Mouse (Mus musculus) frontal cortex, postnatal 10 days (tissue): ENCODE measurements around the gene Ciao2a.

Experiments
- DNase-seq, 2 experiments: peaks; one replicate each; pipeline ENCODE4 v3.0.0; 2022; ENCODE audit warnings: low spot score in 2 of 2, mixed read lengths in 1 of 2

Gene Ciao2a

DNA sequence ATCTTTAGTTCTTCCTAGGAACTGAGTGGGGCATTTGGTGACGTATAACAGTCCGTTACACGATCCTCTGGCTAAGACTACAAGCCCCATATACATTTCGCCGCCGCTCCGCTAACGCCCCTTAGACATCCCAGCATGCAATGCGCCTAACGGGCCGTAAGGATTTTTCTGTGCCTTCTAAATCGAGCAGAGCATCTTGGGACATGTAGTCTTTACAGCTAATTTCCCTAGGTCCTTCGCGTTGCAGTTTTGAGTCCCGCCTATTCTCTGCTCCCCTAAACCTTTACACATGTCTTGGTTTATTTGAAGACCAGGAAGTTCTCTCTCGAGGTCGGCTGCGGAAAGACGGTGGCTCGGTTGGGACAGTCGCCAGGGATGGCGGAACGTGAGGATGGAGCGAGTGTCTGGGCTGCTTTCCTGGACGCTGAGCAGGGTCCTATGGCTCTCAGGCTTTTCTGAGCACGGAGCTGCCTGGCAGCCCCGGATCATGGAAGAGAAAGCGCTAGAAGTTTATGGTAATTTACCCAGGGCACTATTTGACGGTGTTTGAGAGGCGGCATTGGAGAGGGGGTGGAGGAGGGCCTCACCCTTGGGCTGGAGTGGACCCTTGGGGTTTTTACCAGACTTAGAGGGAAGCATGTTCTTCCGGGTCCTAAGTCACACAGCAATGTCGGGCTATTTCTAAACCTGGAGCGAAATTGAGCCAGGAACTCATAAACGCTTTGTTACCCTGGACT lies at the start of gene Ciao2a, which contains the start of gene Snx1:
TSS of gene Ciao2a (plus strand) at position 156 of the 737 bp plus-strand sequence.
TSS of gene Snx1 (minus strand) at position 132 of the 737 bp plus-strand sequence.
- peak; percentile 90 to 91 for DNase-seq

DNA sequence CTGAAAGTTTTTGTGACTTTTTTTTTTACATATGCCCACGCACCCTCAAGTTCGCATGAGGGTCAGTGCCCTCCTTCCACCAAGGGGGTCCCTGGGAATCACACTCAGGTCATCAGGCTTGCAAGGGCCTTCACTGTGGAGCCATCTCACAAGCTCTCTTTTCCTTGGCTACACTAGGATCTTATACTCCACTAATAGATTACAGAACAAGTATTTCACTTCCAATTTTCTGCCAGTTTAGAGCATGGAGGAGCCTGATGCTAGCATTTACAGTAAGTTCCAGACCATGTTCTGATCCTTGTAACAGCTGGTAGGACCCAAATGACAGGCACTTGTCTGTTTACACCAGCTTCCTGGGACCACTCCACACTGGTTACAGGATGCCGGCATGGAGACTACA lies 48.3 kb upstream of the Ciao2a start:
- no peak for DNase-seq

DNA sequence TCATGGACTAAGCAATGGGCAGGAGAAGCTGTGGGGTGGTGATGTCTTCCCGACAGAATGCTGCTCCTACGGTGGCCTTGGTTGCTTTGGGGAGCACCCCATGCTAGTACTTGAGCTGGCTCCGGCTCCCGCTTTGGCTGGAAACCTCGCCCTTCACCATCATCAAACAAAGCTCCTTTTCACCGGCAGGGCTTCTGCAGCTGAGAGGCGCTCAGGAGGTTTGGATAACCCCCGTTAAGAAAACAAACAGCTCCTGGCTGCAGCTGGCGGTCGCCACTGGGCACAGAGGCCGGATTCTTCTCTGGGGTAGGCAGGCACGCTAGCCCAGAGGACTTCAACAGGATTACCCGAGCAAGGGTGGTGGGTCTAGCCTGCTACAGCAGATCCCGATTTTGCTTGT lies 47.9 kb upstream of the Ciao2a start:
- peak in 1 of 2 experiments; percentile 34 for DNase-seq

DNA sequence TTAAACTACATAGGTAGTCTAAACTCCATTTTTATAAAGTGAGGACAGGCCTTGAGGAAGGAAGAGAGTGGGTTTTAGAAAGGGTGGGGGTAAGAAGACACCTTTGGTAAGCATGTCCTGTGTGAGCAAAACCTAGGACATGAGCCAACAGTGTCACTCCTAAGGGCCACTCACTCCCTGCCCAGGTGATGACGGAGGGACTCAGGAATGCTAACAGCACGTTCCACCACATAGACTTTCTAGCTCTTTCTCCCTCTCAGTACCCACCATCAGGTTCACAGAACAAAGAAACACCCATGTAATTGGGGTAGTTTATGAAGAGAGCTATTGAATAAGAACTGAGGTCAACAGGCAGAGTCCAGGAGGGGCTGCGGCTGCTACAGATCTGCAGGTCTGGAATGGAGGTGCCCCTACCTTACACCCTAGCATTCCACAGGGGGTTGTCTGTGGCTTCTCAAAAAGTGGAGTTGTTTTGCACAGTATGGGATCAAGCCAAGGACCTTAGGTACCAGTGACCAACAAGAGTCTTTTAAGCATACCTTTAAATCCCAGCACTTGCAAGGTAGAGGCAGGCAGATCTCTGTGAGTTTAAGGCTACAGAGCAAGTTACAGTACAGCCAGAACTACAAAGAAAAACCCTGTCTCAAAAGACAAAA lies 45.5 kb upstream of the Ciao2a start:
- no peak for DNase-seq

DNA sequence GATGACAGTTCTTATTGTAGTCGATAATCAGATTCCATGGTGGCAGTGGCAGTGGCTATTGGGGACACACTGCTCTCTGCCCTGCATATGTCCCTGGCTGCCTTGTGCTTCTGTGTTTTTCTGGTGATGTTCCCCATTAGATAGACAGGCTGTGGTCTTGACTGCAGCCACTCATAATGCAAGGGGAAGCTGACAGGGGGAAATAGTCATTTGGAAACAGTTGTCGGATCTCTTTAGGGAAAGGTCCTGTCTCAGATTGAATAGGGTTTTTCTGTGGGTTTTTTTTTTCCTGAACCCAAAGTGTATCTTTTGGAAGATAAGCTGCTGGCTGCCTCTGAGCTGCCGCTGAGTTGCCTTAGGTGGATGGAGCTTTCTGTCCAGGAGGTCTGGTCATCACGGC lies 44.4 kb upstream of the Ciao2a start:
- no peak for DNase-seq

DNA sequence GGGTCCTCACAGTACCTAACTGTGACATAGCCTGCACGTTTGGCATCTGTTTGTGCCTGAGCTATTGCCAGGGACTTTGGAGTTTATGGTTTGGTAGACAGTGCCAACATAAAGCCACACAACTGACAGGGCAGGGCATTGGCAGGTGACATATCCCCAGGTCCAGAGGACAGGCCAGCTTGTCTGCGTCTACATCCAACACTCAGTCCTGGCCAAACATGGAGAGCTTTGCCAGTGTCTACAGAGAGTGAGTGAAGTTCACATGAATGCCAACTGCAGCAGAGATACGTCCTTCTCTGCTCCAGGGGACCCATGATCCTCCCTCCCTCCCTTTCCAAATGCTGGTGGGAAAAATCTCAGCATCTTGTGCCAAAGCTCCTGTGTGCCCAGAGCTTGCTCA lies 42.2 kb upstream of the Ciao2a start:
- DNase-seq: no peak

DNA sequence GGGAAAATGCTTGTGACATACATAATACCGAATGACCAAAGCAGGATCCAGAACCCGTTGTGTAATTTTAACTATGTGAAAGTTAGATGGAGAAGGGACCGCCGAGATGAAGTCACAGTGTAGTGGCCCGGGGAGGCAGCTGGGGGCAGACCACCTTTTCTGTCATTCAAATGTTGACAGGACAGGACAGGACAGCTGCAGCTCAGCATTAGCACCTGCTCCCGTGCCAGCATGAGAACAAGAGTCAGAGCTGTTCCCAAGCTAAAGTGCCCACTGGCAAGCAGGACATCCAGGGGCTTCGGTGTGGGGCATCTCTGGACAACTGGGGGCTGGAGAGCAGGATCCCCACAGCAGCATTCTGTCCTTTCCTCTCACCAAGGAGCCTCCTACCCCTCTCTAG lies 39.3 kb upstream of the Ciao2a start:
- no peak for DNase-seq

DNA sequence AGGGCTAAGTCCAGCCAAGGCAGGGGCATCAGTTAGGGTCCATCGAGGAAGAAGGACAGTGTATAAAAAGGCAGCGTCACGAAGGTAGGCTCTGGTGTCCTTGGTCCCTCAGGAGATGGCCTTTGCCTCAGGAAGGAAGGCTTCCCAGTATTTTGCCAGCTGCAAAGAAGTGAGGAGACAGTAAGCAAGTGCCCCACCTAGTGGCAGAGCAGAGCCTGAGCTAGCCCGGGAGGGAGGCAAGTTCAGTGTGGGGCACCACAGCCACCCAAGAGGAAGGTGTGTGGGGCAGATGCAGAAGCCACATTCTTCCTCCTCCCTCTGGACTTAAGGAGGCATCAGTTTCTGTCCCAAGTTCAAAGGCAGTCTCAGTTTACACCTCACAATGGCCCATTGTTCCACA lies 38.0 kb upstream of the Ciao2a start:
- DNase-seq: peak in 1 of 2 experiments; percentile 42

DNA sequence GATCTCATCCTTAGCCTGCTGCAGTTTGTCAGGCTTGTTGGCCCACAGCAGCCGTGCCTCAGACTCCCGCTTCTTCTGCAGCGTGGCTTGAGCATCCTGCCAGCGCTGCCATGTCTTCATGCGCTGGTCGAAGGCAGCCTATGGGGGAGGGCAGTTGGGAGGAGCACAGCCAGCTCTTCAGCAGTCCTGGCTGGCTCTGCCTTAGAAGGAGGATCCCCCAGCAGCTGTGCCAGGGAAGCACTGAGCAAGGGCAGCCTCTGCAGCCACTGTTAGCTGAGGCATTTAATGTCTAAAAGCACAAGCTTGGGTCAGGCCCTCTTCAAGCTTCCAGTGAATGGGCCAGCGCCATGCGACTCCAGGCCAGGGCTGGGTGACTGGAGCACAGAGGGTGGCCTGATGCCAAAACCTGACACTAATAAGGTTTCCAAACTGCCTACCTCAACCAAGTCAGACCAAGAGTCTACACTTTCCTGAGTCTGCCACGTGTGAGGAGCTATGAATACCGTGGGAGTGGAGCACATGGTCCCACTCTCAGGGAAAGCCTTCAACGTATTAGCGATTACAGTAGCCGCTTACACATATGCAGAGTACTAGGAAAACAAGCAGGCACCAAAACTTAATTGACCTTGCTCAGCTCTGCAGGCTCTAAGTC lies 35.7 kb upstream of the Ciao2a start:
- DNase-seq: no peak

DNA sequence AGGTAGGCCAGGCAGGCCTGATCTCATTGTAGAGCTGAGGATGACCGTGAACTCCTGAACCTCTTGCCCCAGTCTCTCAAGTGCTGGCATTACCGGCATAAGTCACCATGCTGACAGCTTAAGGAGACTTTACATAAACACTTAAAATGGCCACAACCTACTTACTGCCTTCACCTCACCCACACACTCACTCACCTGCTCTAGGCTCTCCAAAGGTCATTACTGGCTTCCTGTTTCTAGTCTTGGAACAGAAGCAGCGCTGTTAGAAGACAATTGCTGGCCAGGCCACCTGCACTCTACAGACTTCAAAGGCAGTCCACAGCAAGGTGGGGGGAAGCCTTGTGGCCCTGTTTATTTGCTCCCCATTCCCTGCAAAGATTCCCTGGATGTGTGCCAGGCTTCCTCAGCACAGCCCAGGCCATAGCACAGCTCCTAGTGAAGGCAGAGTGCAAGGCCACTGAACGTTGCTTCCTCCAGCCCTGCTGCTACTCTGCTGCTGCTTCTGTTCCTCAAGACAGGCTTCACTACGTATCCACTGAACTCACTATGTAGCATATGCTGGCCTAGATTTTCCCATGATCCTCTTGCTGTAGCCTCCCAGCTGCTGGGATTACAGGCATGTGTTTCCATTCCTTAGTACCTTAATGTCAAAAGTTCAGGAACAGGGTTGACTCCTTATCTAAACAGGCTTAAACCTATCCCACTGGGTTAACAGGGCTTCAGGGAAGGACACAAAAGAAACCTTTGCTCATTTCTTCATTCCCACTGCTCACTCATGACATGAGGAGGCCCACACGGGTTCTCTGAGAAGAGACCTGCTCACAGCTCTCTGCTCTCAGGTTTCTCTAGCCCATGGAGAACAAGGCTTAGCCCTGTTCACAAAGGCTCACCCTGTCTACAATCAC lies 34.8 kb upstream of the Ciao2a start:
- no peak for DNase-seq

DNA sequence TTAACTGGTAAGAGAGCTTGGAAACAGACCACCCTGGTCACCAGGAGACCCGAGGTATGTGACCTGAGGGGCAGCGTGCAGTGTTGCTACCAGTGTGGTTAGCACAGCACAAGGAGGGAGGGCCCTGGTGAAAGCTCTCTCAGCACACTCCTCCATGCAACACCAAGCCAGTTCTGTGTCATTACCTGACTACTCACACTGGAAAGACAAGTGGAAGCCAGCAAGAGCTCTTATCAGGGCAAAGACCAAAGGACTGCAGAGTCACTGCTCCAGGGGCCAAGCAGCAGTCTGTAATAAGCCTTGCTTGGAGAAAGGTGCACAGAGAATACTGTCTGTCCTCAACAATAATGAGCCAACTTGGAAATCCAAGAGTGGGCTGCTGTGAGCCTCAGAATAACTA lies 33.7 kb upstream of the Ciao2a start:
- DNase-seq: no peak

DNA sequence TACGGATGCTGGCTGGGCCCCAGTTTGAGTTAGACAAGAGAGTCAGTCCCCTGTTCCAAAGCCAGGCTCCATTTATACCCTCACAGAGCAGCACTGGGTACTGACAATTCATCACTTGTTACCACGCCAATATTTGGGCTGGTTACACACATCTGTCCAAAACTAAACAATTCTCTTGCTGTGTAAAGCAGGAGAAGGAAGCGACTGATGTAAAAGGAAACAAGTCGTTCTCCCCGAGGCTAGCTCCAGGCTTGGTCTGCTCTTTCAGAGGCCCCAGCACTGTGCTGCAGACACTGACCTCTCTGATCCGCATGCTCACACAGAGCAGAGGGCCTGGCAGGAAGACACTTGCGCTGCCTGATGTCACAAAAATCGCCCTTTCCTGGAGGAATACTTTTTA lies 24.8 kb upstream of the Ciao2a start:
- DNase-seq: no peak

DNA sequence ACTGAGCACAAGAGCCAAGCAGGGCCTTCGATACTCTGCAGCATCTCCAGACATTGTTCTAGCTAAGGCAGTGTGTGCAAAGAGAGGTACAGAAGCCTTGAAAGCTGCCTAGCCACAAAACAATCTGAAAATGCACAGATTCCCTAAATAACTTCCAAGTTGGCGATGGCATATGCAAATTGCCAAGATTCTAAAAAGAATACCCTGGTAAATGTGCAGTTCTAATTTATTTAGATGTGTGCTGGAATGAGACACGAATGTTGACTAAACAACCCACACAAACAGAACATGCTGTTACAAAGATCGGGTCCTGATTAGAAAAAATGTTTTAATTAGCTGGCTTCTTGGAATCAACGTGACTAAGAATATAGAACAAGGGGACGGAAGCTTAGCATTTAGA lies 23.7 kb upstream of the Ciao2a start:
- DNase-seq: no peak

DNA sequence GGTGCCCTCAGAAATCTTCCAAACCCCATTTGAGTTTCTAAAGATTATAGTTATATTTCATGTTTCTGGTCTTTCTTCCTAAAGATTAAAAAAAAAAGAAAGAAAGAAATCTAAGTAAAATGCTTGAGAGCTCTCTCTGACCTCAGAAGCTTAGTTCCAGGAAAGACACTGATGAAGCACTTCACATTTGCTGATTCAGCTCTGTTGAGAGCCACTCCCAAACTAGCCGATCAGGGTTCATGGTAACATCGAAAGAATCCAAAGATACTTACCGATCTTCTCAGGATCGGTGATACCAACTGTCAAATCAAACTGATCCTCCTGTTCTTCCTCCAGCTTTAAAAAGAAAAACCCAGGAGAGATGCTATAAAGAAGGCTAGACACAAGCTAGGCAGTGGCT lies 21.8 kb upstream of the Ciao2a start:
- no peak for DNase-seq

DNA sequence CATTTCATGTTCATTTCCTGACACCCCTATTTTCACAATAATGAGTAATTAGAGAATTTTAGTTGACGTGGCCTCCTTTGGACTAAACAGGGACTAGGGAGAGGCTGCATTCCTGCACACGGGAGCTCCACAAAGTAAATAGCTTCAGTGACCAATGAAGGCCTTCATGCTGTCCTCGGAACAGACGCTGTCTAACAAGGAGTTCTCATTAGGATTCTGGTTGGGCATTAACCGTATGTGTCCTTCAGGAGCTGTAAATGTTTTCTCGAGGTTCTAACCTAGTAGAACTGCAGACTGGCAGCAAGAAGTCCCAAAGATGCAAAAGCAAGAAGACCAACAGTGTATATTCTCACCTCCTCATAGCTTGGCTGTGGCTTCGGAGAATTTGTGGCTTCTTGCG lies 21.2 kb upstream of the Ciao2a start:
- DNase-seq: no peak

DNA sequence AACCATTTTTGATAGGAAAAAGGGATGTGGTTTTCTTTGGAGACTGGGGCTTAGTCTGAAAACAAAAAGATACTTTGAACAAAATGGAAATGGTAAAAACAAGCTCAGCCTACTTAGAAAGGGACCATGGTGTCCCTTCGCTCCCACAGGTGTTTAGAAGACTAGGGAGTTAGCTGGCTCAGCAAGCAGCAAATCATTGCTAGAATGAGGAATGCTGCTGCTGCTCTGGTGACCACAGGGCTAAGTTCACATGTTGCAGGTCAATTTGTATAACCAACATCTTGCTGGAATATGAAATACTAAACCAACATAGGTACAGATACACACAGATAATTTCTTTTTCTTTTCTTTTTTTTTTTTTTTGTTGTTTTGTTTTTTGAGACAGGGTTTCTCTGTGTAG lies 16.8 kb upstream of the Ciao2a start:
- no peak for DNase-seq

DNA sequence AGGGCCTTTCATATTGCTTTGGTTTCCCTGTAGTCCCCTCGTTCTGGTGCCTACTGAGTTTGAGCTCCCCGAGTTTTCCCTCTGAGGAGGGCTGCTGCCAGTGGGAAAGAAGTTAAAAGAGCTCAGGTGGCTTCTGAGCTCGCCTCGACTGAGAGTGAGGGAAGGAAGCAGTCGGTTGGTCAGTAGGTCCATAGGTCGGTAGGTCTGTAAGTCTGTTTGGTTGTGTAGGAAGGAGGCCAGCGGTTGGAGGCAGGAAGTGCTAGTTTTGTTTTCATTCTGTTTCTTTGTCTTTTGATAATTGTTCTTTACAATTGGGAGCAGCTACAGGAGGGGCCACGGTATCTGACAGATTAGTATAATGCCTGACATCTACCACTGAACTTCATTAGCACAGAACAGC lies 16.3 kb upstream of the Ciao2a start:
- DNase-seq: no peak

DNA sequence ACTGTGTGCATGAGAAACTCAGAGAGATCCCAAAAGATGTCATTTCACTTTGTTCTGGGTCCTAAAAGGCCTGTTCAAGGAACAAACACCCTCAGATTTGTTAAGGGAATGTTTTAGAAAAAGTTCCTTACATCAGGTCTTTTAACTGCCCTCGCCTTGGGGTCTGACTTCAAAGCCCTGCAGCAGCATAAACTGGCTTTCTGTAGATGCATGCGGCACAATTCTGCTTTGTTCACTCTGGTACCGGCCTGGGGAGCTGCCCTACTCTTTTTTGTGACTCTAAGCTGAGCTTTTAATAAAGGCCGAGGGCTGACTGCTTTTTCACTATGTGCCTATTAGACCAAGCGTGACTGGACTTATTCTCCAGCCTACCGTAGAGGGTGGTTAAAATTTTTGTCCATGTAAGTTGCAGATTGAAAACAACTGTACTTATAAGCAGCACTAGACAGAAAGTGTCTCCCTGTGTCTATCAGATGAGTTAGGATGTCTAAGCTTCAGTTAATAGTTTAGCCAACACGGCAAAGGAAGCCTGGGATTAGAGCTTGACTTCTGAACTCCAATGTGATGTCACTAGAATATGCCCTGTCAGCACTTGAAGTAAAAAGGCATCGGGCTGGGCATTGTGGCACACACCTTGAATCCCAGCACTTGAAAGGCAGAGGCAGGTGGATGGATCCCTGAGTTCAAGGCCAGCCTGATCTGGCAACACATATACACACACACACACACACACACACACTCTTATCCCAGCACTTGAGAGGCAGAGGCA lies 15.6 kb upstream of the Ciao2a start:
- no peak for DNase-seq

DNA sequence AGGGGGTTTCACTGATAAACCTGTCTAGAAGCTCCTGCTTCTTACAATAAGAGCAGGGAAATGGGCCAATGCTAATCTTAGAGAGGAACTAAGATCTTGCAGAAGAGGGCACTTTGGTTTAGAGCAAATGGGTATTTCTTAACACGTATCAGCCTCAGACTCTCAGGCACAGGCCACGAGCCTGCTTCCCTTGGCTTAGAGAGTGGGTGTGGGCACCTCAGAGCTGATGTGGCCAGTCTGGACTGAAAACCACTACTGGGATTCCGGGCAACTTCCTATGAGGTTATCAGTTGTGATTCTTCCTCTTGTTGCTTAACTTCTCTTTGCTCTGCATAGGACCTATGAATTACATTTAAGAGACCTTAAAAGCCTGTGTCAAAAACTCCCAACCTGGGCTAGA lies 12.1 kb upstream of the Ciao2a start:
- no peak for DNase-seq

DNA sequence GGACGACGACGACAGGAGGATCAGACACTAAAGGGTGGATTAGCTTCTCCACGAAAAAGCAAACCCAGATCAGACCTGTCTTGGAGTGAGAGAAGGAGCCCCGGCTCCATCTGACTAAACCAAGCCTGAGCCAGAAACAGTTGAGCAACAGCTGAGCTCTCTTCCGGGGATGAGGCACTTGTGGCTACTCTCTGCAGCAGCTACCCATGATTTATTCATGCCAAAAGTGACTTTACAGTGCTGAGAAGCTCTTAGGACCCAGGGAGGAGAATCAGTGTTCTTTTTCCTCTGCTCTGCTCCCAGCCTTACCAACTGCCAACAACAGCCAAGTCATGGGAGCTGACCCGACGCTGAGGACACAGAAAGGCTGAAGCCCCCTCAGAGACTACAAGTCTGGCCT lies 9.5 kb upstream of the Ciao2a start:
- DNase-seq: no peak

DNA sequence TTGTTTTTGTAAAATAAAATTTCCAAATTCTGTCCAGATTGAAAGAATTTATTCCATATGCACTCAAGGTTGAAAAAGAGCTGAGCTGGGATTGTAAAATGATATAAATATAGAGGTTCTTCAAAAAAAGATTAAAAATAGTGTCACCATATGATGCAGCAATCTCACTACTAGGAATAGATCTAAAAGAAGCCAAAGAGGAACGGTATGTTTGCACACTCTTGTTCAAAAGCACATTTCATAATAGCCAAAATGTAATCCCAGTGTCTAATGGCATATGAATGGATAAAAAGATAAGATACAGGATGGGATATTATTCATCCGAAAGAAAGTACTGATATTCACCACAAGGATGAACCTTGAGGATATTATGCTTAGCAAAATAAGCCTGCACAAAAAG lies 6.9 kb upstream of the Ciao2a start:
- DNase-seq: no peak
